ENCODE assay signal across 12 mouse cellular contexts in genomic region chr3:94328681-94329080, GRCm38 (mm10). TPM values are rescaled to one million over a fixed set of nuclear protein-coding genes. Genes with fewer than 3 reads are reported as not detected.
DNase-seq lines count a peak whose midpoint lies in the region; ATAC-seq and TF ChIP-seq lines count a peak whose summit lies in the region.
"Had no signal": no experiment of that assay in that cellular context is flagged by ENCODE, and none has a peak within 500 bp of the region (broad histone marks: within the 10 kb centered on the region; RNA-seq: fewer than 3 reads in every experiment).

No protein-coding gene starts in this region.

- TF ChIP-seq POLR2A in brain, embryonic 14.5 days (IDR thresholded peaks at IDR 0.05; ENCODE audit: borderline replicate concordance, extremely low read depth, insufficient read depth, insufficient read length, poor library complexity, severe bottlenecking): no peak

- no peak overlapping the region for H3K4me3 ChIP-seq in heart, postnatal 0 days (ENCODE audit: low read depth, low read length)
- H3K4me3 ChIP-seq in midbrain, postnatal 0 days (ENCODE audit: low read depth, low read length): no peak overlapping the region
- no peak overlapping the region for H3K4me3 ChIP-seq in midbrain, embryonic 15.5 days
- H3K4me3 ChIP-seq: embryonic facial prominence, embryonic 13.5 days; heart, embryonic 15.5 days had no signal

- no peak overlapping the region for H3K27ac ChIP-seq in heart, postnatal 0 days (ENCODE audit: low read depth)
- no peak overlapping the region for H3K27ac ChIP-seq in midbrain, postnatal 0 days (ENCODE audit: low read depth, low read length)
- H3K27ac ChIP-seq in midbrain, embryonic 15.5 days: no peak overlapping the region
- H3K27ac ChIP-seq: embryonic facial prominence, embryonic 13.5 days; heart, embryonic 15.5 days had no signal

- ATAC-seq in heart, postnatal 0 days (ENCODE audit: insufficient read depth, low read depth): no peak
- ATAC-seq in midbrain, postnatal 0 days (ENCODE audit: low FRiP score): no peak
- no peak for ATAC-seq in midbrain, embryonic 15.5 days (replicated peaks)

- no peaks in the 10 kb centered on the region for H3K9me3 ChIP-seq in heart, postnatal 0 days (replicated peaks; ENCODE audit: control insufficient read depth, low read length)
- no peaks in the 10 kb centered on the region for H3K9me3 ChIP-seq in midbrain, postnatal 0 days (ENCODE audit: low read length)
- H3K9me3 ChIP-seq in midbrain, embryonic 15.5 days: no peaks in the 10 kb centered on the region
- H3K9me3 ChIP-seq: embryonic facial prominence, embryonic 13.5 days; heart, embryonic 15.5 days had no signal

- 64% methylated on average over 3 of the region's 3 CpGs for WGBS in heart, postnatal 0 days
- WGBS in midbrain, postnatal 0 days: 71% methylated on average over 3 of the region's 3 CpGs
- WGBS in midbrain, embryonic 15.5 days: 71% methylated on average over 3 of the region's 3 CpGs

- no peaks in the 10 kb centered on the region for H3K4me1 ChIP-seq in heart, postnatal 0 days (ENCODE audit: control insufficient read depth, insufficient read depth)
- no peaks in the 10 kb centered on the region for H3K4me1 ChIP-seq in midbrain, postnatal 0 days (ENCODE audit: insufficient read depth, low read length)
- H3K4me1 ChIP-seq in midbrain, embryonic 15.5 days: no peaks in the 10 kb centered on the region
- H3K4me1 ChIP-seq: embryonic facial prominence, embryonic 13.5 days; heart, embryonic 15.5 days had no signal

- no peak for DNase-seq in heart, postnatal 0 days (ENCODE audit: low spot score)
- DNase-seq in heart, postnatal 4 days: no peak
- peak; percentile 17 for DNase-seq in midbrain, postnatal 0 days (ENCODE audit: low spot score)
- DNase-seq in brain, embryonic 14.5 days (ENCODE audit: low read depth): peak; percentile 11
- peak; percentile 42 for DNase-seq in thymus, postnatal 14 days
- no peak for DNase-seq in urinary bladder, postnatal 4 days (ENCODE audit: low spot score in 2 of 2)
- no peak for DNase-seq in spleen, adult 18-20 months

- peaks cover 27% of the 10 kb centered on the region for H3K36me3 ChIP-seq in heart, postnatal 0 days (replicated peaks; ENCODE audit: control insufficient read depth, insufficient read depth, low read length)
- peaks cover 33% of the 10 kb centered on the region for H3K36me3 ChIP-seq in midbrain, postnatal 0 days (ENCODE audit: insufficient read depth, low read length)
- H3K36me3 ChIP-seq in midbrain, embryonic 15.5 days (replicated peaks): peaks cover 19% of the 10 kb centered on the region

- H3K4me2 ChIP-seq in heart, postnatal 0 days (ENCODE audit: low read depth, low read length): no peak overlapping the region
- no peak overlapping the region for H3K4me2 ChIP-seq in midbrain, postnatal 0 days (ENCODE audit: low read depth, low read length, poor library complexity, severe bottlenecking)
- no peak overlapping the region for H3K4me2 ChIP-seq in midbrain, embryonic 15.5 days
- H3K4me2 ChIP-seq: embryonic facial prominence, embryonic 13.5 days; heart, embryonic 15.5 days had no signal

- no peaks in the 10 kb centered on the region for H3K27me3 ChIP-seq in heart, postnatal 0 days (ENCODE audit: control insufficient read depth, insufficient read depth, low read length)
- no peaks in the 10 kb centered on the region for H3K27me3 ChIP-seq in midbrain, postnatal 0 days (ENCODE audit: insufficient read depth, low read length)
- no peaks in the 10 kb centered on the region for H3K27me3 ChIP-seq in midbrain, embryonic 15.5 days (replicated peaks)
- H3K27me3 ChIP-seq: embryonic facial prominence, embryonic 13.5 days; heart, embryonic 15.5 days had no signal

- TF ChIP-seq CTCF in heart, postnatal 0 days (IDR thresholded peaks at IDR 0.05; ENCODE audit: low read depth): peak; percentile 26; the same call in 1 of the 2 replicates
- peak; percentile 49 for TF ChIP-seq CTCF in midbrain, postnatal 0 days (IDR thresholded peaks at IDR 0.05)
- peak; percentile 37; the same call in 1 of the 2 replicates for TF ChIP-seq CTCF in brain, embryonic 14.5 days (IDR thresholded peaks at IDR 0.05; ENCODE audit: borderline replicate concordance, extremely low read depth, insufficient read depth, insufficient read length)

- no peak for TF ChIP-seq EP300 in heart, postnatal 0 days (IDR thresholded peaks at IDR 0.05; ENCODE audit: low read depth)

- H3K9ac ChIP-seq in heart, postnatal 0 days (replicated peaks; ENCODE audit: low read depth, low read length): no peak overlapping the region
- H3K9ac ChIP-seq in midbrain, postnatal 0 days (replicated peaks; ENCODE audit: low read length, poor library complexity, severe bottlenecking): no peak overlapping the region
- no peak overlapping the region for H3K9ac ChIP-seq in midbrain, embryonic 15.5 days
- H3K9ac ChIP-seq: embryonic facial prominence, embryonic 13.5 days; heart, embryonic 15.5 days had no signal

RNA-seq across cellular contexts. Expression of gene Them5, which starts 13.2 kb away (rescaled TPM):
- total RNA-seq in heart, postnatal 0 days (2014; rRNA removed; ENCODE audit: low replicate concordance): not detected in 2 replicates
- 0.10 TPM in 1 of 2 replicates, not detected in the other for polyA plus RNA-seq in heart, postnatal 0 days (2015; fragmentation: Nextera tagmentation; extraction: Ambion mirVana)
- not detected for total RNA-seq in heart, postnatal 4 days (2021)
- total RNA-seq in midbrain, postnatal 0 days (2014; rRNA removed): 0.16 TPM in 1 of 2 replicates, not detected in the other
- not detected in 2 replicates for polyA plus RNA-seq in midbrain, postnatal 0 days (2015; fragmentation: Nextera tagmentation; extraction: Ambion mirVana)
- not detected in 2 replicates for polyA plus RNA-seq in midbrain, embryonic 15.5 days (2015; fragmentation: Nextera tagmentation; extraction: Ambion mirVana)
- polyA plus RNA-seq in brain, embryonic 14.5 days (2012; rRNA removed): 0.26 and 1.4 TPM in 2 replicates
- polyA plus RNA-seq: intestine, embryonic 14.5 days had no signal

RNA-seq across cellular contexts. Expression of gene Them4, which starts 18.8 kb away (rescaled TPM):
- 1.4 and 6.1 TPM in 2 replicates for total RNA-seq in heart, postnatal 0 days (2014; rRNA removed; ENCODE audit: low replicate concordance)
- 16.2 and 17.3 TPM in 2 replicates for polyA plus RNA-seq in heart, postnatal 0 days (2015; fragmentation: Nextera tagmentation; extraction: Ambion mirVana)
- total RNA-seq in heart, postnatal 4 days (2021): 10 to 100 TPM; 12.7 to 13.5 TPM
- 28.7 and 32.7 TPM in 2 replicates for total RNA-seq in midbrain, postnatal 0 days (2014; rRNA removed)
- polyA plus RNA-seq in midbrain, postnatal 0 days (2015; fragmentation: Nextera tagmentation; extraction: Ambion mirVana): 72.9 and 73.0 TPM in 2 replicates
- polyA plus RNA-seq in midbrain, embryonic 15.5 days (2015; fragmentation: Nextera tagmentation; extraction: Ambion mirVana): 53.1 and 56.9 TPM in 2 replicates
- 19.2 and 22.3 TPM in 2 replicates for polyA plus RNA-seq in brain, embryonic 14.5 days (2012; rRNA removed)

RNA-seq across cellular contexts. Expression of gene C2cd4d, which starts 33.6 kb away (rescaled TPM):
- not detected in 2 replicates for total RNA-seq in heart, postnatal 0 days (2014; rRNA removed; ENCODE audit: low replicate concordance)
- polyA plus RNA-seq in heart, postnatal 0 days (2015; fragmentation: Nextera tagmentation; extraction: Ambion mirVana): 0.15 and 0.30 TPM in 2 replicates
- not detected for total RNA-seq in heart, postnatal 4 days (2021)
- 1.7 and 2.8 TPM in 2 replicates for total RNA-seq in midbrain, postnatal 0 days (2014; rRNA removed)
- polyA plus RNA-seq in midbrain, postnatal 0 days (2015; fragmentation: Nextera tagmentation; extraction: Ambion mirVana): 1.7 and 2.2 TPM in 2 replicates
- polyA plus RNA-seq in midbrain, embryonic 15.5 days (2015; fragmentation: Nextera tagmentation; extraction: Ambion mirVana): 2.8 and 3.2 TPM in 2 replicates
- polyA plus RNA-seq in brain, embryonic 14.5 days (2012; rRNA removed): 1.0 and 1.3 TPM in 2 replicates
- total RNA-seq: ES-E14 had no signal

RNA-seq across cellular contexts. Expression of gene Rorc, which starts 43.9 kb away (rescaled TPM):
- 37.2 and 55.0 TPM in 2 replicates for total RNA-seq in heart, postnatal 0 days (2014; rRNA removed; ENCODE audit: low replicate concordance)
- polyA plus RNA-seq in heart, postnatal 0 days (2015; fragmentation: Nextera tagmentation; extraction: Ambion mirVana): 13.5 and 17.1 TPM in 2 replicates
- total RNA-seq in heart, postnatal 4 days (2021): 10 to 100 TPM; 17.7 to 18.1 TPM
- total RNA-seq in midbrain, postnatal 0 days (2014; rRNA removed): 0.42 and 0.60 TPM in 2 replicates
- 0.12 and 0.25 TPM in 2 replicates for polyA plus RNA-seq in midbrain, postnatal 0 days (2015; fragmentation: Nextera tagmentation; extraction: Ambion mirVana)
- polyA plus RNA-seq in midbrain, embryonic 15.5 days (2015; fragmentation: Nextera tagmentation; extraction: Ambion mirVana): 0.23 and 0.39 TPM in 2 replicates
- 0.97 and 1.5 TPM in 2 replicates for polyA plus RNA-seq in brain, embryonic 14.5 days (2012; rRNA removed)
- total RNA-seq: ES-E14 had no signal

Comparison
In these comparisons a context has a peak if more than half of its experiments do, and no peak if none do; other contexts are left out.
1. DNase-seq: peak in midbrain, postnatal 0 days (single experiment), brain, embryonic 14.5 days (single experiment) and thymus, postnatal 14 days (single experiment); none in heart, postnatal 0 days (single experiment), heart, postnatal 4 days (single experiment), urinary bladder, postnatal 4 days (0 of 2) and spleen, adult 18-20 months (0 of 2).
2. Peak in every context shown above with its lines, with median percentiles within 50 percentile points of each other: CTCF ChIP-seq.